Mouse (Mus musculus) bone marrow, adult 2 months (tissue): ENCODE data around the gene Iqck.

Source experiments
- CTCF ChIP-seq: fragments of 200-500 bp; IDR thresholded peaks from 2 replicates; pipeline ENCODE4 v1.5.1; 2011; ENCODE audit warnings: low read length, control low read depth; ENCODE audit not compliant: control insufficient read depth, insufficient read depth
- POLR2A ChIP-seq: fragments of 200-500 bp; IDR thresholded peaks from 2 replicates; pipeline ENCODE4 v1.6.1; 2011; ENCODE audit warnings: low read depth, mild to moderate bottlenecking, control low read depth, low read length, borderline replicate concordance; ENCODE audit not compliant: control insufficient read depth

GRCm38 (mm10) chr7:118807899-118808298 is 47.7 kb upstream of the Iqck start:
- TF ChIP-seq POLR2A (no peak), CTCF (no peak)
